Mouse (Mus musculus) T-helper 2 cell (primary cell): ENCODE results near the gene Sh3bp5.

Experiments used
- in situ Hi-C: fragments of 300-600 bp; cut with MboI, MseI; formaldehyde crosslinking; loops from one replicate; pipeline ENCODE4 v1.15.1; 2025; ENCODE audit warnings: high pct_unique_total_duplicates

The Sh3bp5 gene

DNA sequence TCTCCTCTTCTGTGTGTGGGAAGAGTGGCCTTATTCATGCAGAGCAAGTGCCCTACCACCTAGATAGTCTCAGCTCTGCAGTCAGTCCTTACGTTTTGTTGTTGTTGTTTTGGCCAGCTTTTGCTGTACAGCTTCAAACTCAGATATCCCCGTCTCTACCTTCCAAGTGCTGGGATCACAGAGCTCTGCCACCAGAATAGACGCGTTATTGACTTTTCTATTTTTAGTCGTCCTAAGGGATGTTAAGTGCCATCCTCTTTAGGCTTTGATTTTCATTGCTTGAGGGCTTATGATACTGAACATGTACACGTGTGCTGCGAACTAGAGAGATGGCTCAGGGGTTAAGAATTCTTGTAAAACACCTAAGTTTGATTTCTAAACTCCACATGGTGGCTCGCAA, 92.6 kb downstream of the Sh3bp5 start:
- in situ Hi-C loops = no loop called here

DNA sequence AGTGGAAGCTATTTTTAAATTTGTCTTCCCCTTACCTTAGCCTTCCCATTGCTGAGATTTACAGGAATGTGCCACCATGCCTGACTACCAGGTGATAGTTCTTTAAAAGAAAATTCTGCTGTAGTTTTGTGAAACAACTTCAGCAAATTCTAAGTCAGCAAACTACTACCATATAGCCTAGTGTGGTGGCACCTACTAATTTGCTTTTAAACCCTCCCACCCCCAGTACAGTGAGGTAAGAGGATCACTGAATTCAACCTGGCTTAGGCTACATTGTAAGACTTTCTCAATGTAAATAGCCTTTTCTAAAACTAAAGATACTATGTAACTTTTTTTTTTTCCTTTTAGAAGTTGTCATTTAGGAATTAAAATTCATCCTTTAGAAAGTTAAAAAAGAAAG, 97.9 kb downstream of the Sh3bp5 start:
- in situ Hi-C loops = no loop called here

DNA sequence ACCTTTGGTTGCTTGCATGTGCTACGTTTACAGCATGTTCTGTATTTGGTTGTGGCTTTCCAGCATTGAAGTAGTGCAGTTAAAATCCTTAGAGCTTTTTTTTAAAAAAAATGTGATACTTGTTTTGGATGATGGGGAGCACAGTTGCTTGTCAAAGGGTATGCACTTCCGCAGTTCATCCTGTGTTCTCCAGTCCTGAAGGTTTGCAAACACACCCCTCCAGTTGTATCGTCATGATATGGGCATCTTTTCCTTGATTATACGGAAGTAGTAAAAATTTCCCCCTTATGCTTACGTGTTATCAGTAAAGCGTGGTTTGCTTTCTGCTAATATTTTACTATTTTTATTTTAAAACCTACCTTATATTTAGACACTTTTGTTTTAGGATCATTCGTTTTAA, 98.5 kb downstream of the Sh3bp5 start:
- in situ Hi-C loops = no loop called here

DNA sequence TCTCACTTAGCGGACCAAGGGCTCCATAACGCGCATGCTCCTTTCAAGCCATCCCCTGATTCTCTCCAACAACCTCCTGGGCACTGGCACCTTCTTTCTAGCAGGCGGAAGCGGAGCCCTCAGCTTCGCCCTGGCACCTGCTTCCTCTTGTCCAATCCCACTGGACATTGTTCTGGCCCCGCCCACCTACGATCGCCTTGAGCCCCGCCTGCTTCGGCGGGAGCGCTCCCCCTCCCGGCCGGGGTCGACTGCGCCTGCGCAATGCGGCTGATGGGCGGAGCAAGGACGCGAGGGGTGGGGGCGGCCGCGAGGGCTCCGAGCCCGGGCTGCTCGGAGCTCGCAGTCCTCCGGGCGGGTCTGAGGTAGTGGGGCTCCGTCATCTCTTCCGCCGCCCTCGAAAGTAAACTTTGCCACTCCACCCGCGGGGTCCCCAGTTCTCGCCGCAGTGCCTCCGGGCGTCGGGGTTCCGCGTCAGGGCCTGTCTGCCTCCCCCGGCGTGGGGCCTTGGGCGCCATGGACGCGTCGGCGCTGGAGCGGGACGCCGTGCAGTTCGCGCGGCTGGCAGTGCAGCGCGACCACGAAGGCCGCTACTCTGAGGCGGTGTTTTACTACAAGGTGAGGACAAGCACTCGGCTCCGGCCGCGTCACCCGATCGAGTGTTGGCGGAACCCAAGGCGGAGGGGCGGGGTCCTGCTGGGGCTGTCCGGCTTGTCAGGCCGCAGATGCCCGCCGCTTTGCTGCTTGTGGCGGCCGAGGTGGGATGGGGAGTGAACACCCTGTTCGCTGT, 99.3 kb downstream of the Sh3bp5 start, which contains the start of gene Capn7:
Capn7 (plus strand) TSS at position 270 of the 787 bp plus-strand sequence.
- in situ Hi-C loops = no loop called here

DNA sequence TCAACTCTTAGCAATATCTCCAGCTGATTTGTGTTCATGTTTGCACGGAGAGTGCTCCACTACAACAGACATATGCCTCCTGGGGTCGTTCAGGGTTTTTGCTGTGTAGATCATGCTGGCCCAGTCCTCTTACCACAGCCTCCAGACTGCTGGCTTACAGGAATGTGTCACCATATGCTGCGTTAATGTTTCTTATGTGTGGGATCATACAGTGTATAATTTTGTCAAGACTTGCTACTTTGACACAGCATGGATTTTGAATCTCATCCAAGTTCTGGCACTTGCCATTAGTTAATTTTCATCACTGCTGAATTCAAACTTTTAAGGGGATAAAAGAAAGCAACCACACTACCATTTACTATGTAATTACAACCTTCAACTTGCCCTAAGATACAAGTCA, 100.1 kb downstream of the Sh3bp5 start:
- in situ Hi-C loops = no loop called here

DNA sequence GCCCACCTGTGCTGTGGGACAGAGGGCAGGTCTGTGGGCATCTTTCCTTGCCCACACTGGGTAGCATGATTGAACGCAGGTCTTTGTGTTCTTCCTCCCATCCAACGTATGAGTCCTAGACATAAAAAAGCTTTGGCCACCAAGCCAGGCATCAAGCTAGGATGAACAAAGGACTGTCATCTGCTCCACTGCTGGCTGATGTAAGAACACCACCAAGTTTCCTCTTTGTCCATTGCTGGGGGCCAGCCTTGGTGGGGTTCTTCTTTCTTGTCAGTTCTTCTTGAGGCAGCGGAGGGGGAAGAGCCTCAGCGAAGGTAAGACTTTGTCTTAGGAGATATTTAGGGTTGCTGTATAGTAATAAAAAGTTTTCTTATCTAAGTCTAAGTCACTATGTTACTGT, 104.9 kb downstream of the Sh3bp5 start:
- in situ Hi-C loops = no loop called here

DNA sequence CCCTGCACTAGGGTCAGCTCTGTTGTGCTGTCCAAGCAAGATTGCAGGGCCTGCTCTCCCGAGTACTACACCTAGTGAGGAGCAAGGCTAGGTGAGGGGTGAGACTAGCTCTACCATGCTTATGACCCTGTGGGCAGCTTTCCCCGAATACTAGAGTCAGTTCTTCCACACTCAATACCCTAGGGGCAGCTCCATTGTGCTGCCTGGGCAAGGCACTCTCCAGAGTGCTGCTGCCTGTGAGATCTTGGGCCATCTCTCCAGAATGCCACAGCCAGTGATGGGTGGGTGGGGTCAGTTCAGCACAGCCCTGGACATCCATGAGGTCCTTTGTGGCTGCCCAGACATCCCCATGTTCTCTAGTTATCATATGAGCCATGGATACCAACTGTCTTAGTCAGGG, 106.1 kb downstream of the Sh3bp5 start:
- in situ Hi-C loops = no loop called here

DNA sequence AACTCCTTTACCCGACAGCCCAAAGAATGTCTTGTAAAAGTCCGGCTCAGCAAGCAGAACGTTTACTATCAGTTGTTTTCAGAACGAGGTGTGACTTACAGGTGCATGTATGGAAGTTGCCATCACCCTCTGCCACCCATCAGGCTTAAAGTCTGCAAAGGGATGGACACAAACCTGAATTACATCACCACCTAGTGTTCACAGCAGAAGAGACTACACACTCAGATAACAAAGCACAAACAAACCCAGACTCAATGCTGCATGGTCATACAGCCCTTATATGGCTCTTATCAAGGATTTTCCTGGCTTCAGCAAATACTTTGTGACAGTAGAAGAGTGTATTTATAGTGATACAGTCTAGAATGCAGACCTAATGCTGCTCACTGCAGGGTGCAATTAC, 108.2 kb downstream of the Sh3bp5 start:
- in situ Hi-C loops = no loop called here

DNA sequence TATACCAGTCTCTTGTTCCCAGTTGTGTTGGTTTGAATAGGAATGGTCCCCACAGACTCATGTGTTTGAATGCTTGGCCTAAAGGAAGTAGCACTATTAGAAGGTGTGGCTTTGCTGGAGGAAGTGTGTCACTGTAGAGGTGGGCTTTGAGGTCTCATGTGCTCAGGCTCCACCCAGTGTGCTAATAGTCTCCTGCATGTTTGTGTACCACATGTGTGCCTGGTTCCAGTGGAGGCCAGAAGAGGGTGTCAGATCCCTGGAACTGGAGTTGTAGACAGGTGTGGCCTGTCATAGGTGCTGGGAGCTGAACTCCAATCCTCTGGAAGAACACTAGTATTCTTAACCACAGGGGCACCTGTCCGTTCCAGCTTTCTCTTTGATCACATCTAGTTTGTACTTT, 108.7 kb downstream of the Sh3bp5 start:
- in situ Hi-C loops = no loop called here

DNA sequence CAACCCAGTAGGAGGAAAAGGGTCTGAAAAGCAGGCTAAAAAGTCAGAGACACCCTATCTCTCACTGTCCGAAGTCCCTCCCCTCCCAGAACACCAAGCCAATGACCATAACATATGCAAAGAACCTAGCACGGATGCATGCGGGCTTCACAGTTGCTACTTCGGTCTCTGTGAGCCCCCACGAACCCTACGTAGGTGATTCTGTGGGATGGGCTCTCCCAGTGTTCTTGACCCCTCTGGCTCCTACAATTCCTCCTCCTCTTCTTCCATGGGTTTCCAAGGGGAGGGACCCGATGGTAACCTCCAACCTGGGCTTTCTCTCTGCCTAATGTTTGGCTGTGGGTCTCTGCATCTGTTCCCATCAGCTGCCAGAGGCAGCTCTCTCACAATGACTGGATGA, 109.1 kb downstream of the Sh3bp5 start:
- in situ Hi-C loops = no loop called here

DNA sequence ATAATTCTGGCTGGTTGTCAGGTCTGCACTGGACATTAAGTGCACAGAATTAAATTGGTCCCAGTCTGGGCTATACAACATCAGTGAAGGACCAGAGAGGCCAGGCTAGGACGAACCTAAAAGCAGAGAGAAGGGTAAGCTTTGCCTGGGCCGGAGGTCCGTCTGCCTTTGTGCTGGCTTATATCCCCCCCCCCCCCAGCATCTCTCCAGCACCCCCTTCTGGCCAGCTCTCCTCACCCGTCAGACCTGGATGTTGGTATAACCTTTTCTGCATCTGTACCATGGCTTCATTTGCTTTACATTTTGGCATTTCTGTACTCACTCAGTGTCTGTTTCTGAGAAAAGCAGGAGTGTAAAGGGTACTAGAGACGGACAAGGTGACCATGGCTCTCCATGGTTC, 110.3 kb downstream of the Sh3bp5 start:
- in situ Hi-C loops = no loop called here

DNA sequence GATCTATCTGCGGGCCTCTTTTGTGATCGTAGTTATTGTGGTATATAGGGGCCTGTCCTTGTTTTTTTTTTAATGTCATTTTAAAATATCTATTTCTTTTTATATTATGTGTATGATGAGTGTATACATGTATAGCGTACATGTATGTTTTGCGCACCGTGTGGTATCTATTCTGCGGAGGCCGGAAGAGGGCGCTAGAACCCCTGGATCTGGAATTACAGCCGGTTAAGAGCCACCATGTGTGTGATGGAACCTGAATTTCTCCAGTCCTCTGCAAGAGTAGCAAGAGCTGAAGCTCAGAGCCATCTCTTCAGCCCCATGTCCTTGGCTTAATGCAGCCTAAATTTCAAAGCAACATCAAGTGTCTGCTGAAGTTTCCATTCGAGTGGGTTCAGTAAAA, 111.0 kb downstream of the Sh3bp5 start:
- in situ Hi-C loops = no loop called here

DNA sequence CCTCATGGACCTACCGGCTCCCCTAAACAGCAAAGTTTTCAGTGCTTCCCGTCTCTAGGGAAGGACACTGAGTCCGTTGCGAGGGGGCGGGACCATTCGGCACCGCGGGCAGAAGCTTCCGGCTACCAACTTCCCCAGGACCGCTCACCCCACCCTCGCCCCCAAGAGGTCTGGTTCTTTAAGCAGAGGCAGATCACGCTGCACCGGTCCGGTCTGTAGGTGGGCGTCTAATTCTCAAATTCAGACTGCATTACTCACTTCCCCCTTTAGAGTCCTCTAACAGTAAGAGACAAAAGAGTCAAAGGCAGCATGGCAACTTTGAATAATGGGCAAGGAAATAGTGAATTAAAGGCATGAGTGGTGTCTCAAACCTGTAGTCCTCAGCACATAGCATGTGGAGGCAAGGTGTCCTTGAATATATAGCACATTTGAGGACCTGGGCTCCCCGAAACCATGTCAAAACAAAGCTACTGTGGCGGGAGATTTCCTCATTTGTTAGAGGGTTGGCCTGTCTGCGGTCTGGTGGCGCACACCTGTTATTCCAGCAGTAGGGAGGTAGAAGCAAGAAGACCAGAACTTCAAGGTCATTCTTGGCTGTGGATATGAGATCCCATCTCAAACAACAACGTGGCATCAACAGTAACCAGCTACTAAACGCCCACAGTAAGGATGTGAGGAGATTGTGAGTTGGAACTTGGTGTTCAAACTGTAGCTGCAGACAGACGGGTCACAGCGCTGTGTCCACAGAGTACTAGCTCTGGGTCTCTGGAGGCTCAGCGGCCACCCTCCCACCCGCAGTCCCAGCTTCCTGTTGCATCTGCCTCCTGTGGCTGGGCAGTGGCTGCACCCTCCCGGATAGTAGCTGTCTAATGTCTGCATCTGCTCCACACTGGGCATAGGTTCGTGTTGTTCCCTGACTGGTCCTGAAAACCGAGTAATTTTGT, 111.8 kb downstream of the Sh3bp5 start, which contains the start of gene Dnah1:
Dnah1 (minus strand) TSS at position 48 of the 944 bp plus-strand sequence.
- in situ Hi-C loops = no loop called here

DNA sequence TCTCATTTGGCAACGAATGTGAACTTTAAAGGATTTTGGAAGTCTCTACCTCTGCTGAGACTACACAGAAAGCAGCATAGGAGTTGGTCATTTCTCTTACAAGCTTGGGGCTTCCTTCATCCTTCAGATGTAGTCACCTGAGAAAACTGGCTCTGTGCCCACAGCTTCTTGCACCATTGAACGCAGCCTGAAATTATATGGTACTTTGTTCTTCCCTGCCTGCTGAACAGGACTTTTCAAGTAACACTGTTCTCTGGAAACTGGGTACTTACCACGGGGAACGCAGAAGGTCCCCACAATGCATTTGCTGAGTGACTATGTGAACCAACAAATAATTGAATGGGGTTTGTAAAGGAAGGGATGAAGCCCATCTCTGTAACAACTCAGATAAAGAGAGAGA, 112.7 kb downstream of the Sh3bp5 start:
- in situ Hi-C loops = no loop called here

DNA sequence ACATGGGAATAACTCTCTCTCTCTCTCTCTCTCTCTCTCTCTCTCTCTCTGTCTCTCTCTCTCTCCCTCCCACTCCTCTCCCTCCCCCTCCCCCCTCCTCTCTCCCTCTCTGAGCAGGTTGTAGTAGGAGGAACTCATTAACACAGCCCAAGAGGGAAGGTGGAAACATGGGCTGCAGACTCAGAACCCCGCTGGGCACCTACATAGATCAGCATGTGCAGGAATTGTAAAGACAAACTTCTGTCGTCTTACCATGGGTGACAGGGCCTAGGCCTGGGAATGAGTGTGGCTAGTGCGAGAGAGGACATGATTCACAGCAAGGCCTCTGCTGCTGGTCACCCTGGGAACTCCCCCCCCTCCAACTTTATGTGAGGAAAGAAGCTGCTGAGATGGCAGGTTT, 113.7 kb downstream of the Sh3bp5 start:
- in situ Hi-C loops = no loop called here

DNA sequence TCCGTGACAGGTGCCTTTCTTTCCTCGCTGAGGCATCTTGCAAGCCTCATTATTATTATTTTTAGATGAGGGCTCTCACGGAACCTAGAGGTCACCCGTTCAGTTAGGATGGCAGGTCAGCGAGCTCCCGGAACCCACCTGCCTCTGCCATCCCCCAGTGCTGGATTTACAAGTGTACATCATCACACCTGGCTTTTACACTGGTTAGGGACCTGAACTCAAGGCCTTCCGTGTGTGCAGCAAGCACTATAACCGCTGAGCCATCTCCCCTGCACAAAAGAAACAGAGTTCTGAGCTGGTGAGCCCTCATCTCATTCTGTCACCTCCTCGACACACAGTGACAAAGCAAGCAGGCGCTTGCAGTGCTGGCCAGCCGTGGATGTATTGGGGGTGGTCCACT, 114.7 kb downstream of the Sh3bp5 start:
- in situ Hi-C loops = no loop called here

DNA sequence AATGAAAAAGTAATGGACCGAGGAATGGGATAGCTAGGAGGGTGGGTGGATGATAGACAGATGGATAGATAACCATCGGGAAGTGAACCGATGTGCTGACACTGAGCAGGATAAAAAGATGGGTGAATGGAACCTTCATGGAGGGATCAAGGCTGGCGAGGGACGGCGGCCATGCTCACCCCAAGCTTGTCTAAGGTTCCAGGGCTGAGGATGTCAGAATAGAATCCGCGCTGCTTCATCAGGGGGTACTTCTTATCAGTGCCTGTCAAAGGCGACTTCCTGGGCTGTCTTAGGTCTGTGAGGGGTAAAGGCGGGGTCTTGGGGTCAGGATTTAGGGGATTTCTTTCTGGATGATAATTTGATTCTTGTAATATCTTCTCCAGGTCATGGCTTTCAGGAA, 116.3 kb downstream of the Sh3bp5 start:
- in situ Hi-C loops = loop anchor here (5.0 kb wide), 2 partner anchors 47 to 87 kb away; no protein-coding TSS in a partner anchor

DNA sequence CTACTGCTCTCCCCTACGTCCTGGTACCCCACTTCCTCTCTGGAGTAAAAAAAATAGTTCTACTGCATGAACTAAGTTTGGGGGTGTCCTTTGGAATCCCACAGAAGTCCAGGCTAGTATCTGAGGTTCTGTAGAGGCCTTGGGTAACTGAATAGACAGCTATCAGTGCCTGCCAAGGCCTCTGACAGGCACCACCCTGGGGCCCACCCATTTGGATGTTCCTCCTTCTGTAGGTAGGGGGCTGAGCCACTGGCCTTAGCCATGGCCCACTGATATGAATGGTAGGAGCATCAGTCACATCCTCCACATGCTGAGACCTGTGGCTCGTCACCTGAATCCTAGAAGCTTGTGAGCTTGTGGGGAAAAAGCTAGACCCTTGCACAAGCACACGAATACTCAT, 118.1 kb downstream of the Sh3bp5 start:
- in situ Hi-C loops = loop anchor here (5.0 kb wide), 2 partner anchors 45 to 85 kb away; no protein-coding TSS in a partner anchor

DNA sequence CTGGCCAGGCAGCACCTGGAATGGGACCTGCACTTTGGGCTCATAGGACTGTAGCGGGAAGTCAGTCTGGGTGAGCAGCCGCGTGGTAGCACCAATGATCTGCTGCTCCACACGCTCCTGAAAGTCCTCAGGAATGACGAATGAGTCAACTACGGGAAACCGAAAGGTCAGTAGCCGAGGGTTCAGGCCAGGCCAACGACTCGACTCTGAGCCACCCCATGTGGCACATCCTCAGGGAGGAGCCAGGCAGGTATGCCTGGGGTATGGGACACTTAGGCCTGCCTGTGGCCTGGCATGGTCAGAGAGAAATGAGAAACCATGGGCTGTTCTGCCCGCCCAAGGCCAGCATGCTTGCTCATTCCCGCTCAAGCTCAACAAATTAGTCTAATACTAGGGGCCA, 119.3 kb downstream of the Sh3bp5 start:
- in situ Hi-C loops = loop anchor here (5.0 kb wide), 2 partner anchors 44 to 84 kb away; no protein-coding TSS in a partner anchor

DNA sequence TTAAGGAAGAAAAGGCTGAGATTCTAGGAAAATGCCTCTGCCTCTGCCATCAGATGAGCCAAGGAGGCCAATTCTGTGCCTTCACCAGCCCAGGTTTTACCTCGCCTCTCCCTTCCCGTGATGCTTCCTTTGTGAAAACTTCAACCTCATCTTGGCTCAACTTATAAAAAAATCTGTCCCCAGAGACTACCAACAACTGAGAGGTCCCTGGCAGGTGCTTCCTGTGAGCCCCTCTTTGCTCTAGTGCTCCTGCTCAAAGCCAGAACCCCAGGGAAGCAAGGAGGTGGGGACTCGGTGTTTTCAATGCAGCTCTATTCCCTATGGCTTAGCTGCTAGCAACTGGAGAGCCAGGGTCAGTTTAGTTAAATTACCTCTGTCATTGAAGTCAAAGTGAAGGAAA, 122.7 kb downstream of the Sh3bp5 start:
- in situ Hi-C loops = no loop called here
